Mouse (Mus musculus) NIH3T3 (cell line): ENCODE measurements at regions not wholly inside any gene's neighbourhood (a gene's known extent, or its start where the extent isn't known, plus 50 kb on each side); places are given as distances from the start of the nearest gene placed in this dataset.
"Not testable (repeated sequence)": the region's sequence is repeated elsewhere in the genome, so short reads cannot be mapped to it uniquely, and the experiment has no call there.

Experiments
- DNase-seq: peaks from one replicate; pipeline ENCODE4 v3.0.0-alpha.2; 2012; ENCODE audit warnings: low read depth

DNA sequence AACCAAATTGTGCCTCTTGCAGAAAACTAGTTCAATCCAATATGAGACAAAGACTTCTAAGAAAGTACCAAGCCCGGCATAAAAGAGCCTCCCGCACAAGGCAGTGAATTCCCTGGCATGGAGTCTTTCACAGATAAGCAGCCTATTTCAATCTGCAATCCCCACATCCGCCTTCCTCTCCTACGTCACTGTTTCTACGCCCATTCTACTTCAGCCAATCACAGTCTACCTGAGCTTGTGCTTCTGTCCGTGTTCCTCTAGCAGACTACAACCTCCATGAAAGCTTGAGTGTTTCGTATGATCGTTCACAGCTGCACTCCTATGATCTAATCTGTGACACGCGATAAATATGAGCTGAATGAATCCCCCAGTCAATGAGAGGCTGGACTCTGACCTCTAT, 155.6 kb upstream of the Ipo5 start:
- DNase-seq = no peak

DNA sequence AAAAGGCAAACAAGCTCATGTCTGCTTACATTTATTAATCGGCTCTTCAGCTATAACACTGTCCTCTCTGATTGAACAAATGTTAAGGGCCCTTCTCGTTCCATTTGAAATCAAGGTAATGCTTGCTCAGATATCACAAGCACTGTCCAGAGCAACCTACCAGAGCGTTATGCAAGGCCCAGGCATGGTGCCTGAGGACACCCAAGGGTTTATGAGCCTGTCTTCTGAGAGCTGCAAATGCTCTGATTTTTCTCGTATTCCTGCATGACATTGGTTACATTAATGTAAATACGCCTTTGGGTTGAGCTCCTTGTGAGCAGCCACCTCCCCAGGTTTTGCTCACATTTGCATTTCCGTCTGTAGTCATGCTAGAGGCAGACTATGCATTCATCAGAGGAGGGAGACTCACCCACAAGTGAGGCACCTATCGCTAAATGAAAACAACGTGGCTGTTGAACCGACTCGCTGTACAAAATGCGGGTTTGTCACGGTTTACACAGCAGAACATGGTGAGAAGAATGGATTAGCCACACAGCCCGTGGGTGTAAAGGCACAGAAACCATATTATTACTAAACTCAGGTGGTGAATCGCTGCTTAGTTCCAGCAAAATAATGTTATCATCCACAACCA, 152.7 kb upstream of the Ipo5 start:
- no peak for DNase-seq

DNA sequence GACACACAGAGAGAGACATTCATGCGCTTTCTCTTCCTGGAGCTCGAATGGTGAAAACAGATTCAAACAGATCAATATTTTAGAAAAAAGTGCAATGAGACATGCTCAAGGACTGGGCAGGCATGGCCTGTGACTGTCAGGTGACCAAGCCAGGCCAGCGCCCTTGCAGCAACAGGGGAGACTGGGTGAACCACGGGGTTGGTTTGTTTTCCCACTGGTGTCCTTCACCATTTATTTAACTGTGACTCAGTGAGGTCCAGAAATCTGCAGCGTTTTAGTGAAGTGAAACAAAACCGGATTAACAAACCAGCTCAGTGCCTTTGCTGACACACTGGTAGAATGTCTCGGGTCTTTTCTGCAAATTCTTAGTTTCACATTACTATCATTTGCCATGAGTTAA, 148.9 kb upstream of the Ipo5 start:
- DNase-seq = peak; percentile 6

DNA sequence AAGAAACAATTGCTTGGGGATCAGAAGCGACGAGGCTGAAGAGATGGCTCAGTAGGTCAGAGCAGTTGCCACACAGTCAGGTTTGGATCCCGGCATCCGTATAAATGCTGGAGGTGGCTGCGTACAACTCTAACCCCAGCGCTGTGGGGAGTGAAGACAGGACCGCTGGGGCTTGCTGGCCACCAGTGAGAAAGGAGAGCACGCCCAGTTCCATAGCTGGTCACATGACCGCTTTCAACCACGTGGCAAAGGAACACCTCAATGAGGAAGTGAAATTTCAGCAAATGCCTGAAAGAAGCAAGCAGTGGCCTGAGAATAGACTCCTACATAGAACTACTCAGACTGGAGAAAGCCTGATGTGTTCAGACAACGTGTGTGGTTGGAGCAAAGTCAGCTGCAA, 148.3 kb upstream of the Ipo5 start:
- no peak for DNase-seq

DNA sequence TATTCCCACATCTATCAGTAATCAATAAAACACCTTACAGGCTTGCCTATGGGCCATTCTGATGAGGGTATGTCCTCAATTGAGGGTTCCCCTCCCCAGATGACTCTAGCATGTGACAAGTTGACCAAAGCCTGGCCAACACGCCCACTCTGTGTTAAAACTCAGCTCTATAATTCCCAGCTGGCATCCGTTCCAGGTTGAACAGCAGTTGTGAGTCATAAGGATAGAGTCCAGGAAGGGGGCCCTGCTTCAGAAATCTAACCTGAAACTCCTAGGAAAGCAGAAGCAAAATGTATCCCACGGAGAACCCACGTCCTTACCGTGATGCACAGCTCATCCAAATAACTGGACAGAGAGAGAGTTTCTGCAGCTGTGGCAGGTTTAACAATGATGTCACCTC, 147.2 kb upstream of the Ipo5 start:
- DNase-seq = peak; percentile 74

DNA sequence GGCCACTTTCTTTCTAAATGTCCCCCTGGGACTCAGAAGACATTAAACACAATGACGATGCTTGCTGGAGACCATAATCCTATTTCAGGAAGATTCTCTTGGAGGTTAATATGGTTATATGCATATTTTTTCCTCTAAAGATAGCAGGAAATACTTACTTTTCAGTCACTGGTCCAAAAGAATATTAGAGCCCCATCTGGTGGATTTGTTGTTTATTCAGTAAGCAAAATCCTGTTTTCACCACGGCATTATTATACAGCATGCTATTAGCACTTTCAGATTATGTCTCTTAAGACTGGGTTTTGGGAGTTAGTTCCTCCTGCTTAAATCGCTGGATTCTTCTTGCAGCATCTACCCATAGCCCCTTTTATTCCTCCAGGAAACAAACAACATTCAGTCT, 146.6 kb upstream of the Ipo5 start:
- peak; percentile 65 for DNase-seq

DNA sequence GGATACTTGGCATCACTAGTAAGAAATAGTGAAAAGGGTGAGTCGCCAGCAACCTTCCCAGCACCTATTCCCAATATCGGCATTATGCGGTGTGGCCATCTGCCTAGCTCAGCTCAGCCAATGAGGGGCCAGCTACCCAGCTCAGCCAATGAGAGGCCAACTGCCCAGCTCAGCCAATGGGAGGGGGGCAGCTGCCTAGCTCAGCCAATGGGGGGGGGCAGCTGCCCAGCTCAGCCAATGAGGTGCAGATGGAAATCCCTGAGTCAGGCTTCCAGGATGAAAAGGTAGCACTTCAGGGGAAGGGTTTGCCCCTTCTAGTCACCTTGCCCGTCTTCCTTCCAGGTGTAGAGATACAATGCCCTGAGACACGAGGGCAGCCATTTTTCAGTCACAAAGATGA, 144.6 kb upstream of the Ipo5 start:
- DNase-seq = no peak

DNA sequence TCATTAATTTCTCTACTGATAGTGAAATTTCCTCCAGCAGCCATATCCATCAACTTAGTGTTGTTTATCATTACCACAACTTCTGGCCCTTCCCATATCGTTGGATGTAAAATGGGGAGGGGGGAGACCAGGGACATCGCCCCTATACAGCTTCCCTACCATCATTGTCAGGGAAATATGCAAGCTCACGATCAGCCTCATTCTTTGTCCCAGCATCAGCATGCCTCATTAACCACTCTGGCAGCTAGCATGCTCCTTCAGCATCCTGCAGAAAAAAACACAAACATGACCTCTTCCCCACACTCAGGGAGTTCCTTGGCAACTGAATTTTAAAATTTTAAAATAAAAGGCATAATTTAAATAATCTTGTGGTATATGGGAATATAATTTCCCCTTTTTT, 140.4 kb upstream of the Ipo5 start:
- no peak for DNase-seq

DNA sequence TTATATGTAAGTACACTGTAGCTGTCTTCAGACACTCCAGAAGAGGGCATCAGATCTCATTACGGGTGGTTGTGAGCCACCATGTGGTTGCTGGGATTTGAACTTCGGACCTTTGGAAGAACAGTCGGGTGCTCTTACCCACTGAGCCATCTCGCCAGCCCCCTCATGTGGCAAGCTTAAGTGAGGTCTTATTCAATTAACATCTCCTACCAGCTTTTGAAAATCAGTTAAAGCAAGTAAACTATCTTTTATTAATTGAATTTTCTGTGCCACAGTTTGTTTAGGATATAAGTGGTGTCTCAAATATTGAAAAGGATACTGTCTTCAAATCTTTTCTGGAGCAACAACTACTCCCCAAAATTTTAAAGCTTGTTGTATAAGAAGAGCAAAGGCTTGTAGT, 138.0 kb upstream of the Ipo5 start:
- not testable (repeated sequence) for DNase-seq

DNA sequence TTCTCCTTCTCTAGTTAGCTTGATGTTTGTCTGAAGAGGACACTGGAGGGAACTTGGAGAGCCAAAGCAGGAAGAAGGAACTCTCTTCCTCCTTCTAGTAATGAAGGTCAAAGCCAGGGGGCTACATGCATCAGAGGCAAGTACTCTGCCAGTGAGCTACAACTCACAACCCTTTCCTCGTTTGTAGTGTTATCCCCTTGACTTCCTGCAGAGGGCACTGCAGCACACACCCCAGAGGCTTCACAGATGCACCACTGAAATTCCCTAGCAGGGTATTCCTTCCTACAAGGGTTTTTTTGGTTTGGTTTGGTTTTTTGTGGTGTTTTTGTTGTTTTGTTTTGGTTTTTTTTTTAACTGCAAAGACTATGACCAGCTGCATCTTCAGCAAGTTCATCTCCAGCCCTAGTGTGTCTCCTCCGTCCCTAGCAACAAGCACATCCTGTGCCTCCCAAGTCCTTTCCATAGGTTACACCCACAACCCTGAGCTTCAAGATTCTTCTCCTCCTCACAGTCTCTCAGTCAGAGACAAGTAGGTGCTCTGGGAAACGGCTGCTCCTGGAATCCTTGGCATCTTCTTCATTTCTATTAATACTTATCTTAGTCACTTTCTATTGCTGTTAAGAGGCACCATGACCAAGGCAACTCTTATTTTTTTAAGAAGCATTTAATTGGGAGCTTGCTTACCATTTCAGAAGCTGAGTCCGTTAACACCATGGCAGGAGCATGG, 119.0 kb upstream of the Ipo5 start:
- peak; percentile 46 for DNase-seq

DNA sequence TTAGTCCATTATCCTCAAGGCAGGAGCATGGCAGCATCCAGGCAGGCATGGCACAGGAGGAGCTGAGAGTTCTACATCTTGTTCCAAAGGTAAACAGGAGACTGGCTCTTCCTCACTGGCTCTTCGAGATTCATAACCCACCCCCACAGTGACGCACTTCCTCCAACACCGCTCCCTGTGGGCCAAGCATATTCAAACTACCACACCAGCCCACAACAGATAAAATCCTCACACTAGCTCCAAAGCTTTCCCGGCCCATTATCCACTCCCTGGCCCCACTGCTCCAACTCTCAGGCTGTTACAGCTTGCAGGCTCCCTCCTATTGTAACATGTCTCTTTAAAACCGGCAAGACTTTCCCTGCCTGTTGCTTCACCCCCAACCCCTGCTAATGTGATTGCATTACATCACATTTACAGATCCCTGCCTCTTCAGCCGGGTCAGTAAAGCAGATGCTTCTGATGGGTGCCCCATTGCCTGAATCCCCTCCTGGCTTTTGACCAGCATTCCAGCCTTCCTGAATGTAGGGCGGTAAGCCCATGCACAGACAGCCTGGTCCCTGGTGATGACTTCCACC, 113.0 kb upstream of the Ipo5 start:
- DNase-seq = no peak

DNA sequence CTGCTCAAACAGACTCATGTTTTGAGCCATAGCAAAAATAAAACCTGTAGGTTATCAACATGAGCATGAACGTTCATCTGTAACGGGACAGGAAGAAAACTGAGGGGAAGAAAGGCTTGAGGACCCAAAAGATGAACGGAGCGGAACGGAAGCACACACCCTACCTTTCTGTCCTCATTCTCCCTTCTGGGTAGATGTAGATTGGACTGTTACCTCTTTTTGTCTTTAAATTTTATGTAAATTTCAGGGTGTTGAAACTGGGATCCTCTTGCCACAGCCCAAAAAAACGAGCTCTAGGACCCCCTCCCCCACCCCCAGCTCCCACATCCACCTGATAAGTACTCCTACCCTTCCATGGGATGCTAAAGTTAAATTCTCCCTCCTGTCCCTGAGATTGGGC, 107.8 kb upstream of the Ipo5 start:
- no peak for DNase-seq

DNA sequence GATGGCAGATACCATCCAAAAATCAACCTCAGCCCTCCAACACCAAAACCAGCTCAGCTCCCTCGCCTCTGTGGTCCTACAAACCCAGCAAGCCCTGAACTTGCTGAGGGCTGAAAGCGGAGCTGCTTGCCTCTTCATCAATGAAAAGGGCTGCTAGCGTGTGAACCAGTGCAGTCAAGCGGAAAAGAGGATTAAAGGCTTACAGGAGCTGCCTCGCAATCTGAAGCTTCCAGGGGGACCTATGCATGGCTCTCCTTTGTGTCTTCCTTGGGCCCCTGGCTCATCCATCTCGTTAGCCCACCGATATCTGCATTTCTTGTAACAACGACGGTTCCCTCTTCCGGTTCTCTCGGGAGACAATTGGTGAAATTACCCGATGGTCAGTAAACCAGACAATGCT, 107.3 kb upstream of the Ipo5 start:
- DNase-seq = no peak

DNA sequence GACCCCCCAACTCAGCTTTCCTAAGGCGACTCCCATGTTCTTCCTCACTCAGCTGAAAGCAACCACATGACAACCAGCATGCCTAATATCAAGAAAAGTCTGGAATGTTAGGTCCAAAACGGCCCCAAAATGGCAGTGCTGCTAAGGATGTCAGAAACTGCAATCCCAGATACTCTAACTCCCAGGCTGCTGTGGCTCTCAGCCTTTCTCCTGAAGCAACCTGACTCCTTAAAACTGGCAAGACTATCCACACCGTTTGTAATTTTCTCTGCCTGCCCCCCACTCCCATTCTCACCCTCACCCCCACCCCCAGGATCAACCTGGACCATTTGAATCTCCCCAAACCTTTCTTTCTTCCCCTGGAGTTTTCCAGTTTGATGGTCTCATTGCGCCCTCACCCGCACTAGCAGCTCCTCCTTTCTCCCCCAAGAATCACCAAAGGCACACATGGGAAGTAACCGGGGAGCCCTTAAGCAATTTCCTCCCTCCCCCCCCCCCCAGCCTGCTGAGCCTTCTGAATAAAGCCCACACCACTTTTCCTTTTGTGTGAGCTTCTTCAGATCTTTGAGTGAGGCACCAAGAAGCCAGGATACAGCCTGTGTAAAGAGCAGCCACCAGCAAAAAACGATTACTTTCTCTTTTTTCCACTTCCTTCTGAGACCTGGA, 106.7 kb upstream of the Ipo5 start:
- no peak for DNase-seq

DNA sequence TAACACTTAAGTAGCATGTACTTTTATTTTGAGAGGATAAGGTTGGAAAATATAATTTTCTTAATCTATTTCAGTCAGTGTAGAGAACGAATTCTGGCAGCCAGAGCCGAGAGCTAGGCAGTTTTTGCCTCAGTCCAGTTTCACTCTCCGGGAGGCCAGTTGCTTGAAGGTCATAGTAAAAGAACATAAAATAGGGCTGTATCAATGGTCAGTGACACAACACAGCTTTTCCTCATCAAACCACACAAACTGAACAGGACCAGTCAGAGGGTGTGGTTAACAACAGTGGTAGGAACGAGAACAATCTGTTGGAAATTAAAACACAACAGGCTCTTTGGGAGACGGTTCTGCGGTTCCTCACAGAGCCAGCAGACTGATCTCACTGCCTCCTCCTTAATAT, 105.9 kb upstream of the Ipo5 start:
- DNase-seq = peak; percentile 20

DNA sequence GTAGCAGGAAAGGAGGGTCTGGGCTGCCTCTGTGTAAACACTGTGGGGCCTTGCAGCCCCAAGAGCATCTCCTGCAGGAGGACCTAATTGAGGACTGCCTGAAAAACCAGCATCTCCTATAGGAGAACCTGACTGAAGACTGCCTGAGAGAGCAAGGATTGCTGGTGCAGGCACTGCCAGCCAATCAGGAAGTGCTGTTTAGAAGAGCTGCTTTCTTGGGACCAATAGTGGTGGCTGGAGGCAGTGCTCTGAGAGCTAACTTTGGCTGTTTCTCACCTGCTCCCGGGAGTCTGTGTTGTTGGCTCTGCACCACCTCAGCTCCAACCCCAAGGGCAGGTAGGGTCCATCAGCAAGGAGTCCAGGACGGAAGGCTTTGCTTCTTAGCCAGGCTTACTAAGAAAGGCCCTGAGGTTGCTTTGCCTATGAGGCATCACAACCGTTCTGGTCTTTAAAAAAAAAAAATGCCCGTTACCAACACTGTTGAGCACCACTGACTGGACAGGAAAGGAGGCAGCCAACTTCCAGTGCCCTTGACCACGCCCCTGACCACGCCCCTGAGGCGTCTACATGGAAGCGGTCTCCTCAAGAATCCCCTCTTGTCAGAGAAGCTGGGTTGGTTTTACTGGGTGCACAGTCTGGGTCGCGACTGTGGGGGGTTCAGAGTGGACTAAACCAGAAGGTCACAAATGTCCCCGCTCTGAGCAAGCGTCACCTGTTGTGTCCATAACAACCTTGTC, 105.0 kb upstream of the Ipo5 start:
- DNase-seq = not testable (repeated sequence)

DNA sequence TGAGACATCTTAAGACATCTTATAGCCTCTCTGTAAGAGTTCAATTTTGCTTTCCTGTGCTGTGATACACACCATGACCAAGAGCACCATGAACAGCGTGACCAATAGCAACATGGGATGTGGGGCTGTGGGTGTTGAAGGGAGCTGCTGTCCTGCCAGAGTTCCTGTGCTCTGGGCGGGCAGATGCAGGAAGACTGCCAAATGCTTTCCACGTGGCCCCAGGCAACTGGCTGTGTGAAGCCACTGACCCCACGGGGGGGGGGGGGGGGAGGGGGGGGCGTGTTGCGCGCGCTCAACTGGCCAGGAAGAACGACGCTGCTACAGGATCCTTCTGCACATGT, 104.5 kb upstream of the Ipo5 start:
- DNase-seq = no peak

DNA sequence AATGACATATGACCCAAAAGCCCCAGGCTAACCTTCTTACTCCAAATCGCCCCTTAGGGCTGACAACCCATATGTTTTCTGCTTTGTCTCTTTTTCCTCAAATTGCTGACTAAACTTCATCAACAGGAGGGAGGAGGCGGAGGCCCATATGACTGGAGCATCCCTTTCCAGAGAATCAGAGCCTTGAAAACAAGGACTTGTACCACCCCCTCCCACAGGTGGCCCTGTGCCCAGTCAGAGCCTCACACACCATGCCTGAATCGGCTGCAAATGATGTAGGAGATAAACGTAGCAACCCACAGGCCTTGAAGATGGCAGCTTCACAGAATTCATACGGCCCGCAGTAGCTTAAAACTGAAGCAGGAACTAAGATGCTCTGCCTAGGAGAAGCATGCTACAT, 101.7 kb upstream of the Ipo5 start:
- DNase-seq = no peak

DNA sequence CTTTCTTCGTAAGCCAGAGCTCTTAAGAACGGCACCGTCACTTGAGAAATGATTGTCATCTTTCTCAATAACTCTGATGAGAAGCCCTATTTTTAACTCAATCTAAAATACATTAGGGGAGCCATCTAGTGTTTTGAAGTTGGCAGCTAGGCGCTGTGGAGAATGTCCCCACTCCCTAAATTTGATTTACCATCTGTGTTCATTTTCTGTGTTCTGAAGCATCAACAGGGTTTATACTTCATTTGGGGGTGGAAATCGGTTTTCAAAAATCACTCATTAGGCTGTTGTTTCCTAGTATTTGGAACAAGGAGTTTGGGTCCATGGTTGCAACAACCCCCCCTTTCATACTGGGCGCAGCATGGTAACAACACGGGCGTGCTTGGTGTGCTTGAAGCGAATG, 97.1 kb upstream of the Ipo5 start:
- no peak for DNase-seq

DNA sequence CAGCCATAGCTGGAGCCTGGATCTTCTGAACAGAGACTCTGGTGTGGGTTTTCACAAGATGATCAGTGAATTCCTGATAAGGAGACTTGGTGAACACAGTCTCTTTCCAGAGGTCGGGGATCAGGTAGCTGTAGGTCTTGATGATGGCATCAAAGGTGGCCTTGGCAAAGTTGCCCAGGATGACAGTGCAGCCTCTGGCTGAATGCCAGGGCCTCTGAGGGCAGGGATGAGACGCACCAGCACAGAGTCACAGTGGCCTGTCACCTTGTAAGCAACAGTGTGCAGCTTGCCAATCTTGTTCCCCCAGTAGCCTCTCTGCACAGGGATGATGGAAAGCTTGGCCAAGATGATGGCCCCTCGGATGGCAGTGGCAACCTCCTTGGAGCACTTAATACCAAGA, 95.9 kb upstream of the Ipo5 start:
- DNase-seq = not testable (repeated sequence)

DNA sequence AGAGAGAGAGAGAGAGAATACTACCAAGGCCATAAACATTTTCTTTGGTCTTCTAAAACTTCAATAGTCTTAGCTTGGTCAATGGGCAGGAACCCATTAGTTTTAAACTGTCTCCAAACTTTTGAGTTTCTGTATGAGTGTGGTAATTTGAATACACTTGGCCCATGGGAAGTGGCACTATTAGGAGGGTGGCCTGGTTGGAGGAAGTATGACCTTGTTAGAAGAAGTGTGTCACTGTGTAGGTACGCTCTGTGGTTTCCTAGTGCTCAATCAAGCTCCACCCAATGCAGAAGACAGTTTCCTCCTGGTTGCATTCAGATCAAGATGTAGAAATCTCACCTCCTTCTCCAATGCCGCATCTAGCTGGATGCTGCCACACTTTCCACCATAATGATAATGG, 94.5 kb upstream of the Ipo5 start:
- no peak for DNase-seq

DNA sequence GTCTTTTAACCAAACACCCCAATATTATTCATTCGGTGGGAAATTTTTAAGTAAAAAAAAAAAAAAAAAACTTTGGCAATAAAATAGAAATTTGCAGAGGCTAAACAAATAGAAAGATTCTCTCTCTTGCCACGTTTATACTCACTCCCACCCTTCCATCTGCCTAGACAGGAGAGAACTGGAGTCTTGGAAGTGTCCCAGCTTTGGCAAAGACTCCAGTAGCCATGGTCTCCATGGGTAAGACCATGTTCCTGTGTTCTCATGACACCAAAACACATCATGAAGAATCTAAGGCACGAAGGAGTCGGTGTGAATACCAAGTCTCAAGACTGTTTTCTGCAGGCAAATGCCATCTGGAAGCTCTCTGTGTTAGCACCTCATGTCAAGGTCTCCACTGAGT, 84.8 kb upstream of the Ipo5 start:
- no peak for DNase-seq

DNA sequence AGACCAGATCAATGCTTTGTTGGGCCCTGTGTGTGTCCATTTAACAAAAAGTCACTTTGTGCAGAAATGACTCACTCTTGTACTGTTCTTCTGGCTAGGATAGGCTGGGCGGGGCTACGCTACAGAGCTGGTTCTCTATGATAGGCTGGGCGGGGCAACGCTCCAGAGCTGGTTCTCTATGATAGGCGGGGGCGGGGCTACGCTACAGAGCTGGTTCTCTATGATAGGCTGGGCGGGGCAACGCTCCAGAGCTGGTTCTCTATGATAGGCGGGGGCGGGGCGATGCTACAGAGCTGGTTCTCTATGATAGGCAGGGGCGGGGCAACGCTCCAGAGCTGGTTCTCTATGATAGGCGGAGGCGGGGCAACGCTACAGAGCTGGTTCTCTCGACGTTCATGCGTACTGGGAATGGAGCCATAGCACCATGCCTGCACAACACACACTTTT, 80.6 kb upstream of the Ipo5 start:
- DNase-seq = peak; percentile 70
